Mouse (Mus musculus) left cerebral cortex, postnatal 4 days (tissue): ENCODE measurements around the gene Tshz3. TPM values are rescaled to one million over a fixed set of nuclear protein-coding genes. Genes with fewer than 3 reads are reported as not detected.

Experiments used
- DNase-seq: peaks from one replicate; pipeline ENCODE4 v3.0.0-alpha.2; 2022
- intact Hi-C: fragments of 180-260 bp; cut with DNase I; formaldehyde crosslinking; loops from one replicate; pipeline ENCODE4 v1.15.1; 2025
- total RNA-seq, 2 experiments: library from RNA; stranded (reverse); gene quantifications; 2 replicates each; pipeline ENCODE4 v1.2.3; 2021

Gene Tshz3
- 10 to 100 TPM; 62.3 to 64.5 TPM for total RNA-seq

DNA sequence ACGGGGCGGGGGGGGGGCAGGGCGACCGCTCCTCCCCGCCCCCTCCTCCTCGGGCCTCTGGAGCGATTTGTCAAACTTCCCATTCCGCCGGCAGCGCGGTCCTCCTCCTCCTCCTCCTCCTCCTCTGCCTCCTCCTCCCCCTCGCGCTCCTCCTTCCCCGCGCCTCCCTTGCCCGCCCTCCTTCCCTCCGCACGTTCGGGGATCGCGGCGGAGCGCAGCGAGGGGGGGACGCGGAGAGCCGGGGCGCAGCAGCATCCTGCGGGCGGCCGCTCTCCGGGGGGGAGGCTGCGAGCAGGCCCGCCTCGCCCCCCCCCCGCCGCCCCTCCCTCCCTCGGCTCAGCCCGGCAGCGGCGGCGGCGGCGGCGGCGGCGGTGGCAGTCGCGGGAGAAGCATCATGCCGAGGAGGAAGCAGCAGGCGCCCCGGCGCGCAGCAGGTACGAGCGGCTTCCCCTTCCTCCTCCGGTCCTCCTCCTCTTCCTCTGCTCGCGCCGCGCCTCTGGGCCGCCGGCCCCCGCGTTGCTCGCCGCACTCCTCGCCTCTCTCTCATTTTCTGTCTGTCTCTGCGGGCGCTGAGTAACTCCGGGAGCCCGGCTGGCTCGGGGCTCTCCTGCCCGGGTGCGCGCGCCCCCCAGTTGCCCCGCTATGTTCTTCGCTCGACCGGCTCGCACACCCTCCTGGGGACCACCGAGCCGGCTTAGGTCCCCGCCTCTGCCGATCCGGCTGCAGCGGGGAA is at the start of gene Tshz3:
Gene Tshz3, plus strand, starts transcription at position 263 of the 733 bp plus-strand sequence.
- intact Hi-C loops, result loop anchor here (5.0 to 10.0 kb wide), 2 partner anchors 363 to 626 kb away; no protein-coding TSS in a partner anchor
- no peak for DNase-seq

DNA sequence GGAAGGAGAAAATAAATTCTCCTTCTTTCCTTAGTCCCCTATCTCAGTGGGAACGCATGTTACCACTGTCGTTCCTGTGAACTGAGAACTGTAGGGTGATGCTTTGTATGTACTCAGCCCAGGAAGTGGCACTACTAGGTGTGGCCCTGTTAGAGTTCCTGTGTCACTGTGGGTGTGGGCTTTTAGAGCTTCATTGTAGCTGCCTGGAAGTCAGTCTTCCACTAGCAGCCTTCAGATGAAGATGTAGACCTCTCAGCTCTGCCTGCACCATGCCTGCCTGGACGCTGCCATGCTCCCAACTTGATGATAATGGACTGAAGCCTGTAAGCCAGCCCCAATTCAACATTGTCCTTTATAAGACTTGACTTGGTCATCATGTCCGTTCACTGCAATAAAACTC is 42.0 kb upstream of the Tshz3 start:
- intact Hi-C loops, result no loop called here
- no peak for DNase-seq

DNA sequence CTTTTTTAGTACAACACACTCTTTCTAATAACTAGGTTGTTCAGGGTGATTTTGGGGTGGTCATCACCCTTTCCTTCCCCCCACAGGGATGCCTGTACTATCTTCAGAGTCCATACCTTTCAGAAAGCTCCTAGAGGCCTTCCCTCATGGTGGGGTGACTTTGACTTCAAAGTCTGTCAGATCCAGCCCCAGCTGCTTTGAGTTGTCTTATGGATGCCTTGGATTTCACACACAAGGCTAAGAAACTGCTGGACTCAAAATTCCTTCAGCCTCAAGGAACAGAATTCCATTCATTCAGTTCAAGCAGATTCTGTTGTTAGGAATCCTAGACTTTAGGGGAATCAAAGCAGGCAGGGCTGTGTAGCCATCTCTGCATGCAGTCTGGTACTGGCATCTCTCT is 41.5 kb upstream of the Tshz3 start:
- intact Hi-C loops, result no loop called here

DNA sequence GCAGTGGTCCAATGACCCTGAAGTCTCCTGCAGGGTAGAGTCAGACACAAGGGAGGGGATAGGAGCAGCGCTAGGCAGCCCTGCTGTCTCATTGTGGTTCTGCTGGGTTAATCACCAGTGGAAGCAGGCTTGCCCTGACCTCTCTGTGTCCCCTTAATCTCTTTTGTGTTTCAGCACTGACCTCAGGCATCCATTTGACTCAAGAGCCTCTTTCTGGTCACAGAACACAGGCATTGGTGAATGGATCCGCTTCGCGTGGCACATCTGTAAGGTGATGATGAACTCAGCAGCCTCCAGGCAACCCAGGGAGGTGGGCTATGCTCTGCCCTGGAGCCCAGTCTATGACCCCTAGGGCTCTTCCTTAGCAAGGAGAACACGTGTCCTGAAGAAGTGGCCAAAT is 39.6 kb upstream of the Tshz3 start:
- intact Hi-C loops, result no loop called here
- DNase-seq, result no peak

More for the DNA sequence above, 41.5 kb upstream of the Tshz3 start:
- DNase-seq, result no peak

DNA sequence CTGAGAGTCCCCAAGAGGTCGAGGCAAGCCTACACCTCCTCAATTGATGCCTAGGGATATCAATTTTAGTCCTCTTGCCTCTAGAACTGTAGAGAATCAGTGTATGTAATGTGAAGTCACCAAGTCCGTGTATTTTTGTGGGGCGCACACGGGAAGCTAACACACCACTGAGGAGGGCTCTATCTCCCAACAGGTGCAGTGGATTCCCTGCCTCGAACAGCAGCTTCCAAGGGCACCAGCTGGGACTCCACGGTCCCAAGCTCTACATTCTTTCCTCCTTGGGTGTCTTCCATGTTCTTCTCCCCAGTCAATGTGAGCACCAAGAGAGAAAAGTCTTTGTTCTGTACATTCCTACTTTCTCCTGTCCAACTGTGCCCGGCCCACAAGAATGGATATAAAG is 38.7 kb upstream of the Tshz3 start:
- intact Hi-C loops, result no loop called here
- DNase-seq, result no peak

DNA sequence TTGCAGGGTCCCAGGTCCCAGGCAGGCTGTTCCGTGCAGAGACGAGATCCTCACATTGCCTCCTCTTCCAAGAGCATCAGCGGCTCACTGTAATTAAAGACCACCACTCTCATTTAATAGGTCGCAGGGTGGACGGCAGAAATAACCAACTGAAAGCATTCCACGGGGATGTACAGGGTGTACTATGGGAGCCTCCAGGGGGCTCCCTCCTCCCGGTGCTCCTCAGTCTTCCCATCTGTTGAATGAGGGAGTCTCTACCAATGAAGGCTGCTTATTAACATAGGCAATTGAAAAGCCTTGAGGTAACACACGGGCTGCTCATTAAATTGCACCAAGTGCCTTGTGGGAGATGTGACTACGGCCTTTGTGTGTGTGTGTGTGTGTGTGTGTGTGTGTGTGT is 37.3 kb upstream of the Tshz3 start:
- DNase-seq, result no peak
- intact Hi-C loops, result no loop called here

DNA sequence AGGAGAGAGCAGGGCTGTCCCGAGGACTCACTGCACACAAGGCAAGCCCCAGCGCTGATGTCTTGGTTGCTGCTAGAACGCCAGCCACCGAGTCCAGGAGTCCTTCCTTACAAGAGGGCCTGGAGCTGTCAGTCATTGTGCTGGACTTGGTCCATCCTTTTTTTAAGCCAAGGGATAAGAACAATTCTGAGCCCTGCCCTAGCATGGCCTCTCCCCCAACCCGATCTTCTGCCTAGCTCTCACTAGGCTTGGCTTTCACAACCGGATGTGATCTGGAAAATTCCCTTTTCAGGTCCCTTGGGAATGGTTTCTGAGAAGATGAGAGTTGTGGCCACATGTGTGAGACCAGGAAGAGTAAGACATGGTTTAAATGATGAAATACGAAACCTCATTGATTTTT is 34.5 kb upstream of the Tshz3 start:
- intact Hi-C loops, result no loop called here
- no peak for DNase-seq

DNA sequence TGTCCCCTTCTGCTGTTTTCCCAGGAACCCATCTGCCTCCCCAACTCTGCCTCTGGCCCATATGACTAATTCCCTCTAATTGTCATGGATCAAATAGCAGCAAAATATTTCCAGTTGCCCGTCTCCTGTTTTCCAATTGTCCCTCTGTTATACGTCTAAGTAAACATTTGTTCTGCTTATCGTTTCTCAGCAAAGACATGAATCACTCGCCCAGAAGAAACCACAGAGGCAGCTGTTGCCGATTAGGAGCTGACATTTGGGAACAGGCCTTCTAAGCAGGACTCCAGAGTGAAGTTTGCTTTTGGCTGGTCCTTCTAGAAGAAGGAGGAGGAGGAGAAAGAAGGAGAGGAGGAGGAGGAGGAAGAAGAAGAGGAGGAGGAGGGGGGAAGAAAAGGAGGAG is 30.2 kb upstream of the Tshz3 start:
- intact Hi-C loops, result no loop called here
- no peak for DNase-seq

DNA sequence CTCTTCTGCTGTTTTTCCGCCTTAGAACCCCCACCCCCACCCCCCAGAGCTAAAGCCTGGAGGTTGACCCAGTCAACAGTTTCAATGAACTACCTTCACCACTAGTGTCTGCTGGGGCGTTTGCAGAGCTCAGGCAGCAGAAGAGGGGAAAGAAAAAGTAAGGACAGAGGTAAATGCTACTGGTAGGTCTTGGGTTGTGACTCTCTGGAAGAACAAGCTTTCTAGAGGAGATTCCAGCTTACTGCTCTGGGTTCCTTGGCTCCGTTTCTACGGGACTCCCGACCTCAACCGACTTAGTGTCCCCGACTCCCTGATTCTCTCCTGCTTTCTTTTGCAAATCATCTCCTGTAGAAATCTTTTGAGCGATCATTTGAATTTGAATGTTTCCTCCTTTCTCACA is 19.9 kb upstream of the Tshz3 start:
- intact Hi-C loops, result no loop called here
- DNase-seq, result no peak

DNA sequence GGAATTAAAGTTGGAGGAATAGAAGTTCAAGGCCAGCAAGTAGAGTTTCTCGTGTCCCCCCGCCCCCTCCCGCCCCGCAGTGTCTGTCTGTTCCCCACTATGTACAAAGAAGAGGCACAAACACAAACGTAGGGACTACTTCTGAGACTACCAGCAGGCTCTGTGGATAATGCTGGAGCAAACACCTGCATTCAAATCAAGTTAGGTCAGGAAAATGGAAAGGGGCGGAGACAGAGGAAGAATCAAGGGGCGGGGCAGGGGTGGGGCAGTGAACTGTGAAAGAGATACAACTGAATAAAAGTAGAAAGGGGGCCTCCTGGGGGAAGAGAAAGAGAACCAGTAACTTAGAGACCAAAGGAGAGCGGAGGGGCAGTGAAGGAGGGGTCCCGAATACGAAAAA is 19.4 kb upstream of the Tshz3 start:
- intact Hi-C loops, result no loop called here
- DNase-seq, result no peak

DNA sequence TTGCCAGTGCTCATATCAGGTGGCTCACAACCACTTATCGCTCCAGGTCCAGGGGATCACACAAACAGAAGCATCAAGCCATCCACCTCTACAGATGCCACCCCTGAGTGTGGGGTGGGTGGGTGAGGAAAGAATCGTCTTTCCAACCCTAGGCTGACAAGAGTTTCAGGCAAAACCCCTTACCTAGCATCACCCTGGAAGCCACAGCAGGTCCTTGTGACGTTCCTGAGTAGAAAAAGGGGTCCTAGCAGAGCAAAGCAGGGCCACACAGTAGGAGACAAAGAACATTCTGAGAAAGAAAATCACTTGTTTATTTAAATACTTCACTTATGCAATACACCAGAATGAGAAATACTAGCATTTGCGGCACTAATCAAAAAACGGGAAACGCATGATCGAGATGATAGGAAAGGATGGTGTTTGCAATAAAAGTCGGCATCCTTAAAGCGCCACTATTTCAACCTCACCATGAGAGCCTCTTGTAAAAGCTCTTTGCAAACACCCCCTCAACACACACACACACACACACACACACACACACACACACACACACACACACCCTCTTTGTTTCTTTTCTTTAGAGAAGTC is 18.8 kb upstream of the Tshz3 start:
- intact Hi-C loops, result no loop called here
- DNase-seq, result no peak

DNA sequence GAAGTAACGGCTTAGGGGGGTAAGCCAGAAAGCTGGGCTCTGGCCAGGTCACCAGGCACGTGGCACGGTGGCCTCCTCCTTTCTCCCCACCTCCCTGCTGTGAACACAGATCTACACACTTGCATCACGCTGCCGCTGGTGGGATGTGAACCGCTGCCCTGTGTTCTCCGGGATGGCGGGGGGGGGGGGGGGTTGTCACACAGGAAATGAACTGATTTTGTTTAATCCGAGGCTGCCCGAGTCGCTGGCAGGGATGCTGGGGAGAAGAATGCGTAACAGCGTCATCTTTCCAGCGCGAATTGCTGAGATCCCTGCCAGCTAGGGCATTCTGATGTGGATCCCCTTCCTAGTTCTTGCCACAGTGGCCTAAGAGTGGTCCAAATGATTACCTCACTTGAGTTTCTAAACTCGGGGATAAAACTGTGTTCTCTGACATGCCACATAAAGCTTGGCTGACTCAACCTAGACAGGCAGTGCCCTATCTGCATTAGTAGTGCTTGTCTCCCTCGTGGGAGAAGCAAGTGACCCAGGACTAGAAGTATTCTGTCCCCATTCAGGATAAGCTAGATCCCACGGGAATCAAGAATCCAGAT is 18.0 kb upstream of the Tshz3 start:
- intact Hi-C loops, result no loop called here
- DNase-seq, result no peak

DNA sequence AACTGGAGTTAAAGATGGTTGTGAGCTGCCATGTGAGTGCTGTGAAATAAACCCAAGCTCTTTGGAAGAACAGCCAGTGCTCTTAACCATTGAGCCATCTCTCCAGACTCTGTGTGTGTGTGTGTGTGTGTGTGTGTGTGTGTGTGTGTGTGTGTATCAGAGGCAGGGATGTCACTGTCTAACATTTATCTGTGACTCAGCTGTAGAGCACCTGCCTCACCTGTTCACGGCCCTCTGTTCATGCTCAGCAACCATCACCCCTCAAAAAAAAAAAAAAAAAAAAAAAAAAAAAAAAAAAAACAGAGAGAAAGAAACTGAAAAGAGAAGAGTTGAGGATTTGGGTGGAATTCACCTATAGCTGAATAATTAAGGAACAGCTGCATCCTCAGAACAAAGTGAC is 10.4 kb upstream of the Tshz3 start:
- intact Hi-C loops, result no loop called here
- DNase-seq, result no peak

DNA sequence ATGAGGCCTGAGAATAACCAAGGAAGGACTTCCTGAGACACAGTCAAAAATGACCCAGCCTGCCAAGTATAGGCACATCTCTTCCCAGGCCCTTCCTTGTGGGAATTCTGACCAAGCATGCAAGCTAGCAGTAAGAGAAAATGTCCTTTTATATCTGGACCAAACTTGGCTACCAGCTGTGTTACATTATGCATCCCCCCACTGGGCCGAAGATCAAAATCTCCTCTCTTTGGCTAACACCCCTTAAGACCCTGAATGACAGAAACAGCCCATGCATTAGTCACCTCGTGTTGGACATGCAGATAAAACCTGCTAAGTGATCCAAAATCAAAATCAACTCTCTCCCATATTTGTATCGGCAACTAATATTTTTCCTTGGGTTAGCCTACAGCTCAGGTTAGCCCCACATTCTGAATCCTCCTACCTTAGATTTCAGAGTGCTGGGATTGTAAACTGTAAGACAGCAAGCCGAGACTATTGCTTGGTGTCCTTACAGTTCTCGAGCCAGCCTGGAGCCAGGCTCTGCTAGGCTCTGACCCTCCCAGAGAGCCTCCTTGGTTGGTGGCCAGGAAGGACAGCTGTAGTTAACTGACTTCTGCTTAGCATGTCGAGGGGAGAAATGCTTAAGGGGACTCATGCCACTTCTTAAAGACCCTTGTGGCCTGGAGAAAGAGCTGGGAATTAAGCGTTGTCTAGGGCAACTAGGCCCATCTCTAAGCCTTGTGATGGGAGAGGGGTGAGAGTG is 8.7 kb upstream of the Tshz3 start:
- DNase-seq, result peak; percentile 62
- intact Hi-C loops, result no loop called here

DNA sequence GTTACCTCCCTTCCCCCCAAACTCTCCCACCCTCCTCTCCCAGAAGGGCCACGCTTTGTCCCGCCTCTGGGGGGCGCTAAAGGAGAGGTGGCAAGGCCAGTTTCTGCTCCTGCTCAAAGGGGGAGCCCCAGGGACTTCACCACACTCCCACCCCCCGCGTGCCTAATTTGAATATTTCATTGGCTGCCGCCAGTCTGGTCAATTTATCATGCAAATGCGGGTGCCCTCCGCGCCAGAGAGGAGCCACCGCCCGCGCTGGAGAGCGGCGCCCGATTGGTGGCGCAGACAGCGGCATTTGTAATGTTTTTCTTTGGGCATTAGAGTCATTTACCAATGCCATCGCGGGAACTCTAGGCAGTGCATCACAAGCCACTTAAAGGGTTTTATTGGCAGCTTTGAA is 7.4 kb upstream of the Tshz3 start:
- peak; percentile 48 for DNase-seq

DNA sequence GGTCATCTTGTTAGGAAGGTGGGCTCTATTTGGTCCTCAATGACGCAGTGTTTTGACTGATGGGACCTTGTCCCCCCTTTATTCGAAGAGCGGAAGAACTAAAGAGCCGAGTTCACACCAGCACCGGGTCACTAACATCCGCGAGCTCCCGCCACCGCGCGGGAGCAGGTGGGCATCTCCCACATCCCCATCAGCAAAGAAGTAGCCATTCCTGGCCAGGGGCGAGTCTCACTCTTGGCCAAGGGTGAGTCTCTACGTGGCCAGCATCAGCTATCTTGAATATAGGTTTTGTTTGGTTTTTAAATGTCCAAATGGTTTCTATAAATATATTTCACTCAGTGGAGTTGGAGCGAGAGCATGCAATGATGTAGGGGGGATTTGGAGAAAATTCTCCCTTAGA is 6.3 kb upstream of the Tshz3 start:
- DNase-seq, result no peak
- intact Hi-C loops, result loop anchor here (5.0 to 10.0 kb wide), 2 partner anchors 357 to 789 kb away; no protein-coding TSS in a partner anchor

More for the DNA sequence above, 7.4 kb upstream of the Tshz3 start:
- intact Hi-C loops, result loop anchor here (5.0 to 10.0 kb wide), 2 partner anchors 356 to 788 kb away; no protein-coding TSS in a partner anchor

DNA sequence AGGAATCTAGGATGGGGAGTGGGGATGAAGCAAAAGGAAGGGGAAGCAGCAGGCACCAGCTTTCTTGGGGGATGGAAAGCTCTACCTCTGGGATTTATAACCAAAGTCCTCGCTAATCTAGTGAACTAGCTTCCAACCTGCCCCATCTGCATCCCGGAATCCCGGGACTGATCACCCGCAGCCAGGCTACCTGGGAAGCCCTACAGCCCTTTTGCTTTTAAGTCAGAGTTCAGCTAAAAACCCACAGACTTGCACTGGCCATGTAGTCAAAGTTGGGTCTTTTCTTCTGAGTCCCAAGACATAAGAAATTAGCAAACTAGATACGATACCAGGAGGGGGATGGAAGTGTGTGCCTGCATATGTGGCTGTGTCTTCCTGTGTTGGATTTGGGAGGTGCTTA is 5.5 kb upstream of the Tshz3 start:
- no peak for DNase-seq
- intact Hi-C loops, result loop anchor here (5.0 to 10.0 kb wide), 2 partner anchors 358 to 790 kb away; no protein-coding TSS in a partner anchor

DNA sequence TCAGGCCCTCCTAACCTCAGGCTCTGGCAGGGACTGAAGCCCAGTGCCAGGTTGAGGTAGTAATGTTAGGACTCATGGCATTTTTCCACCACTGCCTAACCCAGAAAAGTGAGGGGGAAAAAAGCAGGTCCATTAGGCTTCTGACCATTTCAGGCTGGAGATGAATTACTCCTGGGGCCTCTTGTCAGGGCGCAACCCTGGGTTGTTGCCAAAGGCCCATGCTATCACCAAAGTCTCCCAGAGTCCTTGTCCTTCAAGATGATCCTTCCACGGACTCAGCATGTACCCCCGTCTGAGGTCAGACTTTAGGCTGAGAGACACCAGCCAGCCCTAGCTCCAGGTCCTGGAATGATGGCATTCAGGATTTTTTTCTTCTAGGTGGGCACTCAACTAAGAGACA is 4.8 kb upstream of the Tshz3 start:
- intact Hi-C loops, result loop anchor here (5.0 to 10.0 kb wide), 2 partner anchors 358 to 791 kb away; no protein-coding TSS in a partner anchor
- no peak for DNase-seq

DNA sequence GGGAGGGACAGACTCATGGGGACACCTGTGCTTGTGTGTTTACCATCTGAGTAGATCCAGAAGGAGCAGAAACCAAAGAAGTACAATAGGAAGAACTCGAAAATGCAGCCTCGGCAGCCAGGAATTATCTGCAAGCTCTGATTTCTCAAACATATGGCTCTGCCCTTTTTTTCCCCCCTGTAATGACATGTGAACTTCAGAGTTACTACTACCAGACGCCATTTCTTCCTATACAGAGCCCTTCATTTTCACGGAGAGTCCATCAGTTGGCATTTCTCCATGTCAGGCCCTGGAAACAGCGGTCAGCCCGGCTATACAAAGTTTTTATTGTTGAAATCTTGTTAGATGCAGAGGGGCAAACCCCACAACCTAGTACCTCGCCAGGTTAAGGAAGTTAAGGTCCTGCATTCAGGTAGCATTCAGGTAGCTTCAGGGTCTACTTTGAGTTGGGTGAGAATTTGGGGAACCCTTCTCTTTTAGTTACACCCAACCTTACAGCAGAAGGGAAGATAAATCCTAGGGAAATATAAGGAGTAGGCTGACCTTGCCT is 3.2 kb upstream of the Tshz3 start:
- DNase-seq, result no peak
- intact Hi-C loops, result loop anchor here (5.0 to 10.0 kb wide), 3 partner anchors 360 to 792 kb away; no protein-coding TSS in a partner anchor

DNA sequence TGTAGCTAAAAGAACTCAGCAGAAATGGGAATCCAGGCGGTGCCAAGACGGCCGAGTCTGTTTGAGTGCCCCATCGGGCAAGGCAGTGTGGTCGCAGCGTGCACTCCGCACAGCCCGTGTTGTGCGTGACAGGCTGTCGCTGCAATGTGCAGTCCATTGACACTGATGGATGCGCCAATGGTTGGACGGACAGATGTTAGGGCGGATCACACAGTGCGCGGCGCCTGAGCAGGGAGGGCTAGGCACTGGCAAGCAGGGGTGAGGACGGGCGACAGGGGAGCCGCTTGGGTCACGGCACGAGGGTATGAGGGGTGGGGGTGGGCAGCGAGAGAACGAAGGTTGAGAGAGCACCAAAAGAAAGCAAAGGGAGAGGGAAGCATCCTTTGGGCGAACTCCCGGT is 2.6 kb upstream of the Tshz3 start:
- no peak for DNase-seq
- intact Hi-C loops, result loop anchor here (5.0 to 10.0 kb wide), 2 partner anchors 360 to 623 kb away; no protein-coding TSS in a partner anchor

DNA sequence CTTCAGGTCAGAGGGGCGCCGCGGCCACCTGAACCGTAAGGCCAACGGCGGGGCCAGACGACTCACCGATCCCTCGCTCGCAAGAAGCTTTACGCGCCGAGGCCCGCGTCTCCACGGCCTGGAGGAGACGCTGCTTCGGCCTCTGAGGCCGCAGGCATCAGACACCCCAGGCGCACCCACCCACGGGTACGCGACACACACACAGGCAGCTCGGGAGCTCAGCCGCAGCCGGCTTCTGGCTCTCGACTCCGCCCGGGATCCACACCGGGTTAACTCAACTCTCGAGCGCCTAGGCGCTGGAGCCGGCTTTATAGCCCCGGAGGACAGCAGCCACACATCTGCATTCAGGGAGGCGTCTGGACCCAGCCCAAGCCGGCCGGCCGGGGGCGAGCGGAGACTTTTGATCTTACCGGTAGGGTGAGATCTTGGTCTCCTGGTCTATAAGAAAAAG is 2.1 kb upstream of the Tshz3 start:
- intact Hi-C loops, result loop anchor here (5.0 to 10.0 kb wide), 2 partner anchors 361 to 624 kb away; no protein-coding TSS in a partner anchor
- DNase-seq, result peak; percentile 40
